Mouse (Mus musculus) gastrocnemius, adult 2 months (tissue): Measurements from ENCODE around the gene Myog. TPM values are rescaled to one million over a fixed set of nuclear protein-coding genes. Genes with fewer than 3 reads are reported as not detected.

Source experiments
- DNase-seq: peaks from one replicate; pipeline ENCODE4 v3.0.0; 2022
- H3K27ac ChIP-seq: fragments of 200-600 bp; 2 replicates; pipeline ENCODE4 v1.8.1; 2022; ENCODE audit warnings: mild to moderate bottlenecking
- H3K4me3 ChIP-seq: fragments of 200-600 bp; 2 replicates; pipeline ENCODE4 v1.8.1; 2022; ENCODE audit warnings: mild to moderate bottlenecking, moderate library complexity
- CTCF ChIP-seq: fragments of 200-600 bp; IDR thresholded peaks from 2 replicates; pipeline ENCODE4 v1.8.1; 2022; ENCODE audit warnings: antibody characterized with exemption, mild to moderate bottlenecking, moderate library complexity
- intact Hi-C: fragments of 180-260 bp; cut with DNase I; formaldehyde crosslinking; loops from one replicate; pipeline ENCODE4 v1.15.1; 2025
- total RNA-seq, 2 experiments: library from RNA; stranded (reverse); gene quantifications; 2 replicates each; pipeline ENCODE4 v1.2.3; 2021

Myog gene
- total RNA-seq, 2 experiments from 2014 or later, result 11.6 to 34.5 TPM

GRCm38 (mm10) chr1:134310729-134311128 is 20.9 kb downstream of the Myog start:
- no peak overlapping the region for H3K27ac ChIP-seq
- intact Hi-C loops, result no loop called here
- TF ChIP-seq CTCF, result no peak
- no peak for DNase-seq
- H3K4me3 ChIP-seq, result no peak overlapping the region

- Histone ChIP-seq H3K27ac (no peak overlapping the region), H3K4me3 (no peak overlapping the region)
- DNase-seq, result no peak
- no peak for TF ChIP-seq CTCF
- intact Hi-C loops, result no loop called here
Measured at GRCm38 (mm10) chr1:134311760-134312159, 22.0 kb downstream of the Myog start.

DNA sequence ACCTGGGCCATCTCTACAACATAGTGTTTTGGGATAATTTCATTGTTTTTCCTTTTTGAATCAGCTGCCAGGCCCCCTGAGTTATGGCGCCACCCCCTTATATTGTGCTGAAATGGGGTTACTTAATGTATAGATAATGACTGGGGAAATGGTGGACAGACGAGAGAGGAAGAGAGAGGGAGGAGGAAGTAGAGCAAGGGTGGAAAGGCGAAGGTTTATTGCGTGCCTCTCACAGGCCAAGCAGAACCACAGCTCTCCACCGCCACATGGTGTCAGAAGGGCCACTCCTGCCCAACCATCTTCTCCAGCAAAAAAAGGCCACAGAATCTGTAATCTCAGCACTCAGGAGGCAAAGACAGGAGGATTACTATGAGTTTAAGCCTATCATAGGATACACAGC is 25.4 kb downstream of the Myog start:
- Histone ChIP-seq H3K27ac (no peak overlapping the region), H3K4me3 (no peak overlapping the region)
- no peak for TF ChIP-seq CTCF
- no peak for DNase-seq
- intact Hi-C loops, result no loop called here

DNA sequence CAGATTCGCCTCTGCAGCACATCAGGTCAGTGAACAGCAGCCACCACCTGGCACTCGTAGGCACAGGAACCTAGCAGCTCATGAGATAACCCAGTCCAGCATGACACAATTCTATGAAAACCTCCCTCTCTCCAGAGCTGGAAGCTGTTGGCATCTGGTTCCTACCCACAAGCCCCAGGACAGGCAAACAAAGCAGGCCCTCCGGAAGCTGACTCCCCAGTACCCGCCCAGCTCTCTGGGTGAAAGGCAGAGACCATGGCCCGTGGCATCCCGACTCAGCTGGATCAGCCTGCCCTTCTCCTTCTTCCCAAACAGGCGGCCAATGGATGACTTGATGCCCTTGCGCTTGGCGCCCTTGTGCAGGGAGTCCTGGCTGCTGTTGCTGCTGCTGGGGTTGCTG is 26.6 kb downstream of the Myog start:
- no peak for TF ChIP-seq CTCF
- intact Hi-C loops, result no loop called here
- no peak for DNase-seq
- H3K4me3 ChIP-seq, result no peak overlapping the region
- no peak overlapping the region for H3K27ac ChIP-seq

DNA sequence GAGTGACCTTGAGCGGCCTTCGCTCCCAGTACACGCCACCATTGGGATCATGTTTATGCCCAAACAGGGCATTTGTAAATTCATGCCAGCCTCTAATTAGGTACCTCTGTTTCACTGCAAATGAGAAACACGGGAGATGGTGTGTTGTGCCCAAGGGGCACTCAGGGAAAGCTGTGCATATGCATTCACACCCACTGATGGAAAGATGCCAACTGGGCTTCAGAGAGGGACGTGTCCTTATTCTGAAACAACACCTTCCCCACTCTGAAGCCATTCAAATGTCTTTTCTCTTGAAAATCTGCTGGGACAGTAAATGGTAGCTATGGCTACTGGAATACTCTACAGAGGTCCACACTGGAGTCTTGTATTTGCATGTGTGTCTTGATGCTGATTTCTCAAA is 28.5 kb downstream of the Myog start:
- H3K27ac ChIP-seq, result no peak overlapping the region
- intact Hi-C loops, result no loop called here

GRCm38 (mm10) chr1:134320691-134321301 is 31.0 kb downstream of the Myog start:
- Histone ChIP-seq H3K27ac (no peak overlapping the region), H3K4me3 (no peak overlapping the region)
- intact Hi-C loops, result loop anchor here (5.0 kb wide), 1 partner anchor 78 kb away; no protein-coding TSS in a partner anchor
- DNase-seq, result no peak
- no peak for TF ChIP-seq CTCF

More for the DNA sequence above, 28.5 kb downstream of the Myog start:
- H3K4me3 ChIP-seq, result no peak overlapping the region
- DNase-seq, result no peak
- TF ChIP-seq CTCF, result no peak

GRCm38 (mm10) chr1:134322591-134322990 is 32.8 kb downstream of the Myog start:
- peak; percentile 80 for TF ChIP-seq CTCF
- Histone ChIP-seq H3K4me3 (no peak overlapping the region), H3K27ac (no peak overlapping the region)
- peak; percentile 64 for DNase-seq
- intact Hi-C loops, result loop anchor here (1.0 to 5.0 kb wide), 3 partner anchors 80 to 172 kb away; no protein-coding TSS in a partner anchor

- Histone ChIP-seq H3K4me3 (no peak overlapping the region), H3K27ac (no peak overlapping the region)
- intact Hi-C loops, result no loop called here
- TF ChIP-seq CTCF, result no peak
- peak; percentile 19 for DNase-seq
Measured at GRCm38 (mm10) chr1:134326841-134327346, 37.1 kb downstream of the Myog start.

DNA sequence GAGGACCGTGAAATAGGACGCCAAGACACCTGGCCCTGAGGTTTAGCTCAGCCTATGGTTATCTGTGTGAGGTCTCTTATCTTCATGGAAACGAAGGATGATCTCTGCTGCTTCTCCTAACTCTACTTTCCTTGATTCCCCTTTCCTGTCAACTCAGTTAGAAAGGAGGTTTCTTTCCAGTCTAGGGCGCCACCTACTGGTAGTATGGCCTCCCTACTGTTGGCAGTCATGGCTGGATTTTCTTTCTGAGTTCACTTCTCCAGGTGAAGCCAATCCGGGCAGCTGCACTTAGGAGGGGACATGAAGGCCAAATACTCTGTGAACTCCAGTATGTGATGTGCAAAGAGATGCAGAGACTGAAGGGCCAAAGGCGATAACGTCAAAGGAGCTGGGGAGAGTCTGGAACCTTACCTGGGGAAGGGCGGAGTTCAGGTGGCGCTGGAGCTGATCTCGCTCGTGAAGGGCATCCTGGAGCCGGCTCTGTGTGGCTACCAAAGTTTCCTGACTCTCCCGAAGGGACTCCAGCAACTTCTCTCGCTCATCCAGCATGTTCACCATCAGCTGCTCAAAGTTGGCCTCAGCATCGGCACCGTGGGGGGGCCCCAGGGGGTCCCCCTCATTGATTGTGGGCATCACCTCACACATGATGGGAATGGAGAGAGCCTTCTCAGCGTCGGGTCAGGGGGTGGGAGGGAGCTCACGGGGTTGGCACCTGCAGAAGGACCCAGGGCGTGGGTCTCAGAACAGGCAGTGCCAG is 42.3 kb downstream of the Myog start:
- Histone ChIP-seq H3K27ac (peak overlapping the region; percentile 81), H3K4me3 (peak overlapping the region; percentile 60)
- TF ChIP-seq CTCF, result peak; percentile 95
- DNase-seq, result peak; percentile 81
- intact Hi-C loops, result loop anchor here (1.0 to 5.0 kb wide), 4 partner anchors 135 to 270 kb away; no protein-coding TSS in a partner anchor

DNA sequence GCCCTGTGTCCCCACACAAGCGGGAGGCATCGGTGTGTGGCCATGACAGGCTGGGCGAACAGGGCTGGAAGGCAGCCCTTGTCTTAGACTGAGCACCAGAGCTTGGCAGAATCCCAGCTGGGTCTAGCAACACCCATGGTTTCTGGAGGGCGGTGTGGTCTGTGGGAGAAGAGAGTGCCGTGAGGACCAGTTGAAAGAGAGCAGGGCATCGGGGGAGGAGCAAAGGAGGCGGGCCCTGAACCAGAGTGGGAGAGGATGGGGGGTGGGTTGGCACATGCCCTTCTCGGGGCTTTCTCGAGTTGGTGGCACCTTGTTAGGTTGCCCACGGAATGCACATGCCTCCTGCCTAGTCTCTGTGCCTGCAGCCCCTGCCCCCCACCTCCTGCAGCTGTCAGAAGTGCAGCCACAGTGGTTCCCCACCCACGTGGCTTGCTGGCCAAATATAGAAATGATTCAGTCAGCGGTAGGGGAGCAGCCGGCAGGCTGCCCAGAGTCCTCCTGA is 43.0 kb downstream of the Myog start, which contains the start of gene Ppfia4:
Gene Ppfia4, minus strand, starts transcription at position 159 of the 502 bp plus-strand sequence.
- TF ChIP-seq CTCF, result no peak
- DNase-seq, result peak; percentile 82
- H3K4me3 ChIP-seq, result peak within 1 kb of the TSS; percentile 60
- intact Hi-C loops, result loop anchor here (1.0 to 5.0 kb wide), 3 partner anchors 182 to 271 kb away; no protein-coding TSS in a partner anchor
- peak within 1 kb of the TSS; percentile 81 for H3K27ac ChIP-seq

DNA sequence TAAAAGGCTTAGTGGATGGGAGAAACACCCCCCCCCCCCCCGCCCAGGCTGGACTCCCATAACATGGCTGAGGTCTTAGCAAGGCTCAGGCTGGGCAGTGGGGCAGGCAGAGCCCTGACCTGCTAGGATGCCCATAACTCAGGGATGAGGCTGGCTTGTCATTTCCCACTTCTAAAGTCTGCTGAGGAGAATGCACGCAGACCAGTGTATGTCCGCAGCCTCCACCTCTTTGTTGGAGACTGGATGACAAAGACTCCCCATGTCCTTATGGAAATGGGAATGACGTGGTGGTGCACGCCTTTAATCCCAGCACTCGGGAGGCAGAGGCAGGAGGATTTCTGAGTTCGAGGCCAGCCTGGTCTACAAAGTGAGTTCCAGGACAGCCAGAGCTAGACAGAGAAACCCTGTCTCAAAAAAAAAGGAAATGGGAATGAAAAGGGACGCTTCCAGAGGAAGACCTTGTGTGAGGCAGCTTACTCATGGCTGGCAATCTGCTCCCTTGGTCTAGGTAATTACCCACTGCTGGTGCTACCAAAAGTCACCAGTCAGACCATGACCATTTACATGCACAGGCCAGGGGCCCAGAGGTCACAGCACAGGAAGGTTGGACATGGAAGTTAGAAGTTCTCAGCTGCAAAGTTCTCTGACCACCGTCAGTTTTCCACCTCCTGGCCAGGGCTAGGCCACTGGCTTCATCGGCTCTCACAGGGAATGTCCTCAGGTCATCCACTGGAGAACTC is 43.8 kb downstream of the Myog start:
- Histone ChIP-seq H3K27ac (peak overlapping the region; percentile 81; the same call in 1 of the 2 replicates), H3K4me3 (no peak overlapping the region)
- no peak for DNase-seq
- no peak for TF ChIP-seq CTCF
- intact Hi-C loops, result loop anchor here (5.0 kb wide), 2 partner anchors 211 to 271 kb away; no protein-coding TSS in a partner anchor

- Histone ChIP-seq H3K27ac (peak overlapping the region; percentile 81; the same call in 1 of the 2 replicates), H3K4me3 (no peak overlapping the region)
- TF ChIP-seq CTCF, result no peak
- intact Hi-C loops, result loop anchor here (5.0 kb wide), 2 partner anchors 212 to 272 kb away; no protein-coding TSS in a partner anchor
- DNase-seq, result no peak
Measured at GRCm38 (mm10) chr1:134334111-134334827, 44.5 kb downstream of the Myog start.
